Mouse (Mus musculus) cortical plate, adult 2 months (tissue): ENCODE data around the gene Arrdc1.

Experiments
- CTCF ChIP-seq: fragments of 200-500 bp; IDR thresholded peaks from 2 replicates; pipeline ENCODE4 v1.5.1; 2011; ENCODE audit warnings: mild to moderate bottlenecking, control low read depth, low read length; ENCODE audit not compliant: insufficient read depth; ENCODE audit errors: extremely low read depth
- POLR2A ChIP-seq: fragments of 200-500 bp; IDR thresholded peaks from 2 replicates; pipeline ENCODE4 v1.6.1; 2011; ENCODE audit warnings: mild to moderate bottlenecking, low read length, control low read depth; ENCODE audit not compliant: insufficient read depth; ENCODE audit errors: extremely low read depth

GRCm38 (mm10) chr2:24899292-24899691 lies 35.8 kb downstream of the Arrdc1 start:
- TF ChIP-seq CTCF (no peak), POLR2A (no peak)
